28 mouse cellular contexts compared by ENCODE assay signal in the genomic region with DNA sequence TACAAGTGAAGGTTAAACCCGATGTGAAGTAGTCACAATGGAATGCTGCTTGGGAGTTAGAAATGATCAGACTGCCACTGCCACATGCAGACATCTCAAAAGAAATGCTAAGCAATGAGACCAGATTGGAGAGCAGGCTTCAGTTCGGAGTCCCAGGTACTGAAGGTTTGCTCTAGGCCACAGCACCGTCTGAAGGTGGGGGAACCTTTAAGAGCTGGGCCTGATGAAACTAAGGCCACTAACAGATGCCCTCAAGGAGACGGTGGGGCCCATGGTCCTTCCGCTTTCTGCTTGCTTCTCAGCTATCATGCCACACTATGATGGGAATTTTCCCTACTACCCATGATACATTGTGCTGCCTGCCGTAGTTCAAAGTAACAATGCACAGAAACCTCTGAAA. TPM values are rescaled to one million over a fixed set of nuclear protein-coding genes. Genes with fewer than 3 reads are reported as not detected.
A peak's percentile ranks its signal among the peaks of the same experiment; 100 is the strongest.
DNase-seq lines count a peak whose midpoint lies in the region; ATAC-seq and TF ChIP-seq lines count a peak whose summit lies in the region.
"Had no signal": no experiment of that assay in that cellular context is flagged by ENCODE, and none has a peak within 500 bp of the region (broad histone marks: within the 10 kb centered on the region; RNA-seq: fewer than 3 reads in every experiment).

No protein-coding gene starts in this region.

- no peak for TF ChIP-seq EP300 in heart, adult 2 months (IDR thresholded peaks at IDR 0.05; ENCODE audit: insufficient read depth, low read depth, low read length)

- no peaks in the 10 kb centered on the region for H3K27me3 ChIP-seq in heart, embryonic 10.5 days (ENCODE audit: insufficient read depth, poor library complexity, severe bottlenecking)
- no peaks in the 10 kb centered on the region for H3K27me3 ChIP-seq in heart, adult 2 months (ENCODE audit: control insufficient read depth, insufficient read depth, low read length)
- H3K27me3 ChIP-seq in heart, embryonic 16.5 days (ENCODE audit: control insufficient read depth, insufficient read depth, low read length): no peaks in the 10 kb centered on the region
- H3K27me3 ChIP-seq: CH12.LX; embryonic facial prominence, embryonic 12.5 days; forebrain, embryonic 12.5 days; Patski had no signal

- peaks cover 10% of the 10 kb centered on the region for H3K79me2 ChIP-seq in heart, adult 2 months (replicated peaks; ENCODE audit: control insufficient read depth, insufficient read depth, low read length)

- ATAC-seq in heart, embryonic 16.5 days (replicated peaks; ENCODE audit: extremely low read depth, insufficient read depth, low FRiP score): no peak
- ATAC-seq: activated CD4-positive, CD25-positive, alpha-beta regulatory T cell, adult 4 months; CD4-positive, CD25-positive, alpha-beta regulatory T cell, adult 4 months; forebrain, embryonic 14.5 days; forebrain, embryonic 16.5 days; Patski had no signal

- no peak overlapping the region for H3K4me3 ChIP-seq in heart, embryonic 10.5 days
- H3K4me3 ChIP-seq in heart, adult 2 months: no peak overlapping the region
- H3K4me3 ChIP-seq in heart, embryonic 16.5 days (ENCODE audit: low read length): no peak overlapping the region
- no peak overlapping the region for H3K4me3 ChIP-seq in embryonic fibroblast, embryonic 13.5 days (ENCODE audit: insufficient read depth, low read length)
- H3K4me3 ChIP-seq: embryonic facial prominence, embryonic 10.5 days; embryonic facial prominence, embryonic 12.5 days; erythroblast, embryonic 14.5 days; forebrain, embryonic 10.5 days; forebrain, embryonic 12.5 days had no signal

- intact Hi-C loops in heart, adult 2 months (cut with DNase I): no loop called here
- intact Hi-C loops in heart, postnatal 10 days (cut with DNase I): no loop called here

- H3K4me1 ChIP-seq in heart, embryonic 10.5 days: peaks cover 44% of the 10 kb centered on the region
- H3K4me1 ChIP-seq in heart, adult 2 months (ENCODE audit: control insufficient read depth, insufficient read depth, low read length): peaks cover 25% of the 10 kb centered on the region
- H3K4me1 ChIP-seq in heart, embryonic 16.5 days (ENCODE audit: control insufficient read depth, insufficient read depth, low read length): peaks cover 57% of the 10 kb centered on the region
- H3K4me1 ChIP-seq in embryonic fibroblast, embryonic 13.5 days (ENCODE audit: control insufficient read depth, insufficient read depth, low read length): peaks cover 6% of the 10 kb centered on the region; the same call in 1 of the 2 replicates

- WGBS in heart, embryonic 10.5 days: 84% methylated on average over 6 of the region's 6 CpGs
- WGBS in heart, adult 2 months: 74% methylated on average over 6 of the region's 6 CpGs
- WGBS in heart, embryonic 16.5 days: 72% methylated on average over 6 of the region's 6 CpGs

- DNase-seq in adrenal gland, adult (ENCODE audit: inconsistent age in 2 of 2, low spot score in 1 of 2): peak; percentile 25 to 70
- DNase-seq in adrenal gland, adult 8-10 months: no peak
- peak; percentile 52 for DNase-seq in heart, embryonic 10.5 days (ENCODE audit: low spot score)
- DNase-seq in heart, adult 2 months: no peak
- DNase-seq in heart, postnatal 10 days: no peak
- DNase-seq: adrenal gland, adult 2 months; adrenal gland, postnatal 14 days; adrenal gland, postnatal 36 days; B cell, adult 2 months; cerebellum, adult 11-12 months; cerebellum, adult 2 months; cerebellum, adult 9-10 months; cerebellum, postnatal 10 days; cerebellum, postnatal 25 days had no signal

- no peak overlapping the region for H3K9ac ChIP-seq in heart, adult 2 months (ENCODE audit: low read depth, low read length)
- no peak overlapping the region for H3K9ac ChIP-seq in heart, embryonic 16.5 days (ENCODE audit: low read length)
- H3K9ac ChIP-seq: embryonic facial prominence, embryonic 12.5 days; forebrain, embryonic 12.5 days had no signal

- H3K36me3 ChIP-seq in heart, embryonic 10.5 days: no peaks in the 10 kb centered on the region
- H3K36me3 ChIP-seq in heart, adult 2 months (ENCODE audit: control insufficient read depth, insufficient read depth, low read length): peaks cover 6% of the 10 kb centered on the region
- no peaks in the 10 kb centered on the region for H3K36me3 ChIP-seq in heart, embryonic 16.5 days (ENCODE audit: control insufficient read depth, insufficient read depth)
- H3K36me3 ChIP-seq: embryonic facial prominence, embryonic 10.5 days; embryonic facial prominence, embryonic 12.5 days; forebrain, embryonic 12.5 days; G1E had no signal

- no peak for TF ChIP-seq POLR2A in heart, adult 2 months (IDR thresholded peaks at IDR 0.05; ENCODE audit: insufficient read depth, low read depth, low read length)
- no peak for TF ChIP-seq POLR2A in embryonic fibroblast, embryonic 13.5 days (IDR thresholded peaks at IDR 0.05; ENCODE audit: low read depth, low read length)

- H3K27ac ChIP-seq in heart, embryonic 10.5 days: no peak overlapping the region
- no peak overlapping the region for H3K27ac ChIP-seq in heart, adult 2 months
- peak overlapping the region; percentile 26; the same call in 1 of the 2 replicates for H3K27ac ChIP-seq in heart, embryonic 16.5 days (ENCODE audit: low read length)
- H3K27ac ChIP-seq in embryonic fibroblast, embryonic 13.5 days (ENCODE audit: insufficient read depth, low read length): peak overlapping the region; percentile 23; the same call in 1 of the 2 replicates
- H3K27ac ChIP-seq: embryonic facial prominence, embryonic 10.5 days; embryonic facial prominence, embryonic 12.5 days; forebrain, embryonic 10.5 days; forebrain, embryonic 12.5 days had no signal

- H3K4me2 ChIP-seq in heart, embryonic 16.5 days (ENCODE audit: low read depth, low read length): no peak overlapping the region
- H3K4me2 ChIP-seq: embryonic facial prominence, embryonic 12.5 days; forebrain, embryonic 12.5 days had no signal

- H3K9me3 ChIP-seq in heart, embryonic 10.5 days: no peaks in the 10 kb centered on the region
- H3K9me3 ChIP-seq in heart, embryonic 16.5 days (replicated peaks; ENCODE audit: control insufficient read depth, low read length): no peaks in the 10 kb centered on the region
- H3K9me3 ChIP-seq: embryonic facial prominence, embryonic 10.5 days; embryonic facial prominence, embryonic 12.5 days; forebrain, embryonic 10.5 days; forebrain, embryonic 12.5 days had no signal

- no peak for TF ChIP-seq CTCF in heart, adult 2 months (IDR thresholded peaks at IDR 0.05)
- TF ChIP-seq CTCF in embryonic fibroblast, embryonic 13.5 days (IDR thresholded peaks at IDR 0.05; ENCODE audit: borderline replicate concordance, insufficient read depth, low read length): no peak

RNA-seq across cellular contexts. Expression of a gene that starts 32.1 kb away (rescaled TPM):
- 10 to 100 TPM; 41.2 to 71.9 (median 51.9) TPM for total RNA-seq in adrenal gland, adult 8-10 months (2022)
- 13.5 and 17.6 TPM in 2 replicates for polyA plus RNA-seq in heart, embryonic 10.5 days (2016; fragmentation: Nextera tagmentation; extraction: Ambion mirVana)
- 10 to 100 TPM; 24.4 to 24.7 TPM for total RNA-seq in heart, adult 2 months (2021)
- polyA plus RNA-seq in heart, adult 2 months (2012; rRNA removed): 12.8 and 20.3 TPM in 2 replicates
- polyA plus RNA-seq in heart, embryonic 16.5 days (2015; fragmentation: Nextera tagmentation; extraction: Ambion mirVana): 17.9 and 20.0 TPM in 2 replicates
- total RNA-seq in heart, postnatal 10 days (2021): 10 to 100 TPM; 43.1 to 46.3 TPM
- polyA plus RNA-seq in embryonic fibroblast, embryonic 13.5 days (2011; ENCODE audit: insufficient read length, low read depth, missing spikeins): 99.4 and 100 TPM in 2 replicates
- polyA plus RNA-seq: erythroblast, embryonic 14.5 days; G1E had no signal

Comparison
In these comparisons a context has a peak if more than half of its experiments do, and no peak if none do; other contexts are left out.
1. DNase-seq: peak in adrenal gland, adult (2 of 2) and heart, embryonic 10.5 days (single experiment); none in adrenal gland, adult 8-10 months (single experiment), heart, adult 2 months (0 of 2) and heart, postnatal 10 days (0 of 2).
2. H3K27ac ChIP-seq: peak in heart, embryonic 16.5 days (single experiment) and embryonic fibroblast, embryonic 13.5 days (single experiment); none in heart, embryonic 10.5 days (single experiment) and heart, adult 2 months (single experiment).